Mouse (Mus musculus) embryonic fibroblast, embryonic 13.5 days (primary cell): Measurements from ENCODE around the gene Prima1.

ENCODE experiments used
- CTCF ChIP-seq: IDR thresholded peaks from 2 replicates; pipeline ENCODE4 v1.5.1; 2011; ENCODE audit warnings: mild to moderate bottlenecking, control low read depth, low read length, moderate library complexity, borderline replicate concordance; ENCODE audit not compliant: insufficient read depth
- POLR2A ChIP-seq: IDR thresholded peaks from 2 replicates; pipeline ENCODE4 v1.6.1; 2011; ENCODE audit warnings: low read depth, mild to moderate bottlenecking, control low read depth, low read length, moderate library complexity

DNA sequence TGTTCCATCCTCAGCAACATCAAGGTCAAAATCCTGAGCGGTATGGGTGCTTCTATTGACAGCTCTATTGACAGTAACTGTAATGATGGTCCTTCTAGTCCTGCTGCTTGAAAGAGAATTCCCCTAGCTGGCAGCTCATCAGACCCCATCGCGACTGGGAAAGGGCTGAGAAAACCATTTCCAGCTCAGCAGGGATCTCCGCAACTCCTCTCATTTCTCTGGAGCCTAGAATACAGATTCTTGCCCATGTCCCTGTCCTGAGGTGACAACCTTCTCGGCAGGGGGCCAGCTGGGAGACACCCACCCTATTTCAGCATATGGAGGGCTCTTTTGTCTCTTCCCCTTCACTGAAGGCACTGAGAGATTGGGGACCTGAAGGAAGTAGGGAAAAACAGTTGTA lies 49.0 kb downstream of the Prima1 start:
- TF ChIP-seq POLR2A, result no peak
- no peak for TF ChIP-seq CTCF
